In genomic region chr9:64252591-64253020, GRCm38 (mm10) we compare ENCODE assay signal across 8 mouse cellular contexts. TPM values are rescaled to one million over a fixed set of nuclear protein-coding genes. Genes with fewer than 3 reads are reported as not detected.
DNase-seq lines count a peak whose midpoint lies in the region; ATAC-seq and TF ChIP-seq lines count a peak whose summit lies in the region.

No protein-coding gene starts in this region.

- no peak for ATAC-seq in lung, embryonic 15.5 days (ENCODE audit: borderline replicate concordance, extremely low read depth, low FRiP score, low TSS enrichment)
- ATAC-seq in megakaryocyte-erythroid progenitor cell, adult 5-6 weeks (replicated peaks; ENCODE audit: low FRiP score, low TSS enrichment, poor library complexity, severe bottlenecking) = no peak

- peak; percentile 25 for DNase-seq in thymus, adult 2 months
- DNase-seq in thymus, postnatal 4 days = no peak
- peak; percentile 75 for DNase-seq in heart, embryonic 10.5 days (ENCODE audit: low spot score)
- peak; percentile 34 to 50 for DNase-seq in kidney, adult 8-10 months
- DNase-seq in skeletal muscle tissue, adult 2 months (ENCODE audit: low read depth, low spot score) = peak; percentile 9

- H3K36me3 ChIP-seq in thymus, adult 2 months (ENCODE audit: control insufficient read depth, insufficient read depth, low read length) = no peaks in the 10 kb centered on the region
- H3K36me3 ChIP-seq in heart, embryonic 10.5 days = peaks cover 6% of the 10 kb centered on the region; the same call in 1 of the 2 replicates
- H3K36me3 ChIP-seq in lung, embryonic 15.5 days = no peaks in the 10 kb centered on the region

- H3K4me2 ChIP-seq in lung, embryonic 15.5 days = peak overlapping the region; percentile 73

- WGBS in thymus, adult 2 months = under 1% methylated on average over 16 of the region's 16 CpGs
- under 1% methylated on average over 16 of the region's 16 CpGs for WGBS in heart, embryonic 10.5 days
- under 1% methylated on average over 16 of the region's 16 CpGs for WGBS in lung, embryonic 15.5 days

- H3K9me3 ChIP-seq in heart, embryonic 10.5 days = no peaks in the 10 kb centered on the region
- H3K9me3 ChIP-seq in lung, embryonic 15.5 days = no peaks in the 10 kb centered on the region

- TF ChIP-seq CTCF in thymus, adult 2 months (IDR thresholded peaks at IDR 0.05; ENCODE audit: borderline replicate concordance, control insufficient read depth, extremely low read depth, insufficient read depth, low read length, poor library complexity) = no peak
- no peak for TF ChIP-seq CTCF in cortical plate, adult 2 months (IDR thresholded peaks at IDR 0.05; ENCODE audit: extremely low read depth, insufficient read depth, low read length)

- peak overlapping the region; percentile 92 for H3K9ac ChIP-seq in lung, embryonic 15.5 days

- peak overlapping the region; percentile 60 for H3K4me3 ChIP-seq in thymus, adult 2 months (ENCODE audit: control insufficient read depth, insufficient read depth, low read length)
- peak overlapping the region; percentile 78 for H3K4me3 ChIP-seq in cortical plate, adult 2 months (ENCODE audit: insufficient read depth, low read length)
- peak overlapping the region; percentile 95 for H3K4me3 ChIP-seq in heart, embryonic 10.5 days
- H3K4me3 ChIP-seq in lung, embryonic 15.5 days = peak overlapping the region; percentile 94

- H3K4me1 ChIP-seq in thymus, adult 2 months (replicated peaks; ENCODE audit: control insufficient read depth, insufficient read depth, low read length) = peaks cover 5% of the 10 kb centered on the region; the same call in 1 of the 2 replicates
- H3K4me1 ChIP-seq in cortical plate, adult 2 months (ENCODE audit: control insufficient read depth, insufficient read depth, low read length) = peaks cover 3% of the 10 kb centered on the region
- H3K4me1 ChIP-seq in heart, embryonic 10.5 days = peaks cover 26% of the 10 kb centered on the region
- H3K4me1 ChIP-seq in lung, embryonic 15.5 days = peaks cover 15% of the 10 kb centered on the region

- H3K27me3 ChIP-seq in thymus, adult 2 months (ENCODE audit: control insufficient read depth, insufficient read depth, low read length) = no peaks in the 10 kb centered on the region
- H3K27me3 ChIP-seq in heart, embryonic 10.5 days (ENCODE audit: insufficient read depth, poor library complexity, severe bottlenecking) = no peaks in the 10 kb centered on the region
- H3K27me3 ChIP-seq in lung, embryonic 15.5 days = no peaks in the 10 kb centered on the region

- no peak overlapping the region for H3K27ac ChIP-seq in thymus, adult 2 months (ENCODE audit: control insufficient read depth, insufficient read depth, low read length)
- peak overlapping the region; percentile 64 for H3K27ac ChIP-seq in cortical plate, adult 2 months (ENCODE audit: insufficient read depth, low read length)
- peak overlapping the region; percentile 95 for H3K27ac ChIP-seq in heart, embryonic 10.5 days
- H3K27ac ChIP-seq in lung, embryonic 15.5 days = peak overlapping the region; percentile 95

- no peak for TF ChIP-seq POLR2A in thymus, adult 2 months (IDR thresholded peaks at IDR 0.05; ENCODE audit: control insufficient read depth, extremely low read depth, insufficient read depth, low read length, poor library complexity)
- TF ChIP-seq POLR2A in cortical plate, adult 2 months (IDR thresholded peaks at IDR 0.05; ENCODE audit: extremely low read depth, insufficient read depth, low read length) = no peak

RNA-seq across cellular contexts. Expression of gene Map2k1, which starts 0.8 kb away (rescaled TPM):
- polyA plus RNA-seq in thymus, adult 2 months (2012; rRNA removed) = 47.6 and 50.4 TPM in 2 replicates
- 172 and 175 TPM in 2 replicates for polyA plus RNA-seq in cortical plate, adult 2 months (2012; rRNA removed)
- polyA plus RNA-seq in heart, embryonic 10.5 days (2016; fragmentation: Nextera tagmentation; extraction: Ambion mirVana) = 108 and 118 TPM in 2 replicates
- 69.9 and 70.3 TPM in 2 replicates for polyA plus RNA-seq in lung, embryonic 15.5 days (2015; fragmentation: Nextera tagmentation; extraction: Ambion mirVana)
- total RNA-seq in megakaryocyte-erythroid progenitor cell, adult 5-6 weeks (2014; fragmentation: Nextera tagmentation) = 12.6 and 17.5 TPM in 2 replicates
- total RNA-seq in megakaryocyte-erythroid progenitor cell, adult 5-6 weeks (2017) = 27.9 and 29.5 TPM in 2 replicates

RNA-seq across cellular contexts. Expression of gene Uchl4, which starts 17.6 kb away (rescaled TPM):
- 0.18 TPM in 1 of 2 replicates, not detected in the other for polyA plus RNA-seq in thymus, adult 2 months (2012; rRNA removed)
- 0.08 and 0.28 TPM in 2 replicates for polyA plus RNA-seq in cortical plate, adult 2 months (2012; rRNA removed)
- 3.2 TPM in 2 replicates for polyA plus RNA-seq in heart, embryonic 10.5 days (2016; fragmentation: Nextera tagmentation; extraction: Ambion mirVana)
- polyA plus RNA-seq in lung, embryonic 15.5 days (2015; fragmentation: Nextera tagmentation; extraction: Ambion mirVana) = 1.1 and 2.4 TPM in 2 replicates
- total RNA-seq in megakaryocyte-erythroid progenitor cell, adult 5-6 weeks (2014; fragmentation: Nextera tagmentation) = 1.5 TPM in 1 of 2 replicates, not detected in the other
- total RNA-seq in megakaryocyte-erythroid progenitor cell, adult 5-6 weeks (2017) = 1.1 and 1.9 TPM in 2 replicates

RNA-seq across cellular contexts. Expression of gene Tipin, which starts 28.8 kb away (rescaled TPM):
- 16.5 and 19.1 TPM in 2 replicates for polyA plus RNA-seq in thymus, adult 2 months (2012; rRNA removed)
- polyA plus RNA-seq in cortical plate, adult 2 months (2012; rRNA removed) = 31.0 and 33.9 TPM in 2 replicates
- polyA plus RNA-seq in heart, embryonic 10.5 days (2016; fragmentation: Nextera tagmentation; extraction: Ambion mirVana) = 170 and 220 TPM in 2 replicates
- 238 and 250 TPM in 2 replicates for polyA plus RNA-seq in lung, embryonic 15.5 days (2015; fragmentation: Nextera tagmentation; extraction: Ambion mirVana)
- 229 and 292 TPM in 2 replicates for total RNA-seq in megakaryocyte-erythroid progenitor cell, adult 5-6 weeks (2014; fragmentation: Nextera tagmentation)
- total RNA-seq in megakaryocyte-erythroid progenitor cell, adult 5-6 weeks (2017) = 334 and 389 TPM in 2 replicates
